Mouse (Mus musculus): ENCODE measurements around the gene Ssbp3. TPM values are rescaled to one million over a fixed set of nuclear protein-coding genes. Genes with fewer than 3 reads are reported as not detected.

The Ssbp3 gene
- polyA plus RNA-seq (2021; fragmentation: Nextera tagmentation), result 23.9 and 32.2 TPM in 2 replicates
- long read RNA-seq, experiment 1, partial matches to known transcripts, result 5 of 20 reads
- long read RNA-seq, experiment 1, other reads (novel, unspliced or antisense), result 13 of 20 reads
- long read RNA-seq, experiment 2, partial matches to known transcripts, result 23 of 44 reads
- long read RNA-seq, experiment 2, other reads (novel, unspliced or antisense), result 20 of 44 reads

DNA sequence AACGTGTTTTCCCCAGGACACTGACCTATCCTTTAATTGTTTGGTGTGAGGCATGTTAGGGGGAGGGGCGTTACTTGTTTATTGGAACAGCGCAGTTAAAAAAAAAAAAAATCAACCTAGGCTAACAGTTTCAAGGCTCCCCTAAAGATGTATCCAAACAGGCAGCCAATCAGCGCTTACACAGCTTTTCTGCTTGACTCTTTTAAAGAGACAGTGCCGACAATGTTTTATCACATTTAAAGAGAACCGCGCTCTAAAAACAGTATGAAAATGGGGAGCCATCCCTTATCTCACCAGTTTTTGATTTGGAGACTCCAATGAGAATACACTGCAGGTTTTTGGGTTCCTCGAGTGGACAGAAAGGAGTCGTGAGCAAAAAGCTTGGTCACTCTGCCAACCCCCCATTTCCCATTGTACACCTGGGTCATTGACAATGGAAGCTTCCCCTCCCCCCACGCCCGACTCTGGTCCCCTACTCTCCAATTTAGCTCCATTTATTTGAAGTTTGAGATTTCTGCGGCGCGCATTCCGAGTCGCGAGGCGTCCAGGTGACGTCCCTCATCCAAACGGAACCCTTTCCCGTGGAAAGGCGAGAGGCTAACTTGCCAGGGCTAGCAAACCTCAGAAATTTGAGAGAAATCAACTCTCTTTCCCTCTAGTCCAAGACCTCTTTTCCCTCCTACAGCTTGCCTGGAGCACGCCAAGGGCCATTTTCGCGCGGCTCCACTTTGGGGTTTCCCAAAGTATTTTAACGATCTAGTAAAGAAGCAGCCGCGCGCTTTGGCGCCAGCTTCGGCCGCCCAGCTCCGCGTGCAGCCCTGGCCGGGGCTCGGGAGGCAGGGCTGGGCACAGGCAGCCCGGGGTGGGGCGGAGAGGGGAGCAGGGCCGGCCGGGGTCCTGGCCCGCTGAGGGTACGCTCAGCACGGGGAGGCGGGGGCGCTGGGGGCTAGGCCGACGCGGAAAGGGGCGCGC, at the start of gene Ssbp3:
Gene Ssbp3, plus strand, starts transcription at position 501 of the 972 bp plus-strand sequence.

DNA sequence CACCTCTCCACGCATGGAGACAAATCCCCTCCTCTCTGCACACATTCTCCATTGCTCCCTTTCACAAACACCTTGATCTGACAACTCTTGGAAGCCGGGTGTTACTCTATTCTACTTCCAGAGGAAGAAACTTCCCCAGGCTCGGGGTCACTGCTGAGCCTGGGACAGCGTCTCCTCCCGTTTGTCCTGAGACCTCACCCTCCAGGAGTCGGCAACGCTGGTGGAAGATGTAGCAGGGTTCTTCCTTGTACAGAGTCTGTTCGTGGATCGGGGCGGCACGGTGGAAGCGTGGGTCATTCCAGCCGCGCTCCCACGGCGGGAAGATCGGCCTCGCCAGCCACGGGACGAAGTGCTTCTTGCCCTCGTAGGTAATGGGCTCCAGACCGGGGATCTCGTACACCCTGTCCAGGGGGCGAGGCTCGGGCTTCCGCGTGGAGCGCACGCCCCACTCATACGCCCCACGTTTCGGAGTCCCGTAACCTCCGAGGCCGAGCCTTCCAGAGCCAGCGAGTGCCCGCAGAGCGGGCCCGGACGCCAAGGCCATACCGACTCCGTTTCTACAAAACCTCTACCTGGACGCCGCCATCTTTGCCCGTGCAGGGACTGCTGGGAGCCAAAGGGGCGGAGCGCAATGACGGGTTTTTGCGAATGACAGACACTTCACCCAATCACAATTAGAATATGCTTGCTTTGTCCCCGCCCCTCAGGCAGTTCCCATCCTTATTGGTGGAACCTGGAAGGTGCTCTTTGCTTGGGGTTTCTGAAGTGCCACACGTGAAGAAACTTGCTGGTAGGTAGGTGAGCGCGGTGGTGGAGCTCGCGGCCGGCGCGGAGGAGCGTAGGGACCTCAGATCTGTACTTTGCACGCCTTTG, 156.0 kb downstream of the Ssbp3 start, which contains the start of the genes Mrpl37 and Cyb5rl:
Gene Mrpl37, minus strand, starts transcription at position 617 of the 873 bp plus-strand sequence.
Gene Cyb5rl, plus strand, starts transcription at position 737 of the 873 bp plus-strand sequence.

DNA sequence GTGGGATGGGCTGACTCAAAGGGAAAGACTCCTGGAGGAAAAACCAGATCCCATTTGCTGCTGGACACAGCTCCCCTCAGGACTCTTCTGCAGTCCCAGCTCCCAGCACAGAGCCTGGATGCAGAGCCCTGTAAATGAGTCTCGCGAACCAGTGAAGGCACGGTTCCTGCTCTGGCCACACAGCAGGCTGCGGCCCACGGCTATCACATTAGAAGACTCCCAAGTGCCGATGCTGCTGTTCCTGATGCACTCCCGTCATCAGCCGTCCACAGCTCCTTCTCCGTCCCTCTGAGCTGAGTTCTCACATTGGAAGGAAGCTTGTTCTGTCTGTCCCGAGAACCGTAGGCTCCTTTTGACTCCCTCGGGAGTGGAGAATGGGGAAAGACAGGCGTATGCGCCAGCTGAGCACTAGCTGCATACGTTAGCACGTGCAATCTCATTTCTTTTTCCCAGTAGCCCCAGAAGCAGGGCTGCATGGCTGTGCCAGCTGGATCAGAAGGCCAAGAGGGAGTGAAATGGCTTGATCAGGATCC, 186.4 kb downstream of the Ssbp3 start, which contains the start of gene Cdcp2:
Gene Cdcp2, plus strand, starts transcription at position 51 of the 533 bp plus-strand sequence.

Other genes starting within 250 kb of the Ssbp3 start
- 32.5 and 43.4 TPM in 2 replicates for gene Ttc4, start 231.8 kb upstream of the Ssbp3 start, polyA plus RNA-seq (2021; fragmentation: Nextera tagmentation)
- 0.23 and 0.65 TPM in 2 replicates for gene Mroh7, start 179.8 kb upstream of the Ssbp3 start, polyA plus RNA-seq (2021; fragmentation: Nextera tagmentation)
- not detected in 2 replicates for gene Fam151a, start 176.8 kb upstream of the Ssbp3 start, polyA plus RNA-seq (2021; fragmentation: Nextera tagmentation)
- gene Acot11, start 105.7 kb upstream of the Ssbp3 start, polyA plus RNA-seq (2021; fragmentation: Nextera tagmentation), result 7.5 and 12.0 TPM in 2 replicates
- 29.3 and 37.6 TPM in 2 replicates for gene Mrpl37, start 156.2 kb downstream of the Ssbp3 start, polyA plus RNA-seq (2021; fragmentation: Nextera tagmentation)
- gene Cyb5rl, start 156.3 kb downstream of the Ssbp3 start, polyA plus RNA-seq (2021; fragmentation: Nextera tagmentation), result 3.4 and 5.5 TPM in 2 replicates
- gene Cdcp2, start 186.2 kb downstream of the Ssbp3 start, polyA plus RNA-seq (2021; fragmentation: Nextera tagmentation), result not detected in 2 replicates